Comparison of ENCODE assay signal across 17 mouse cellular contexts in the genomic region with DNA sequence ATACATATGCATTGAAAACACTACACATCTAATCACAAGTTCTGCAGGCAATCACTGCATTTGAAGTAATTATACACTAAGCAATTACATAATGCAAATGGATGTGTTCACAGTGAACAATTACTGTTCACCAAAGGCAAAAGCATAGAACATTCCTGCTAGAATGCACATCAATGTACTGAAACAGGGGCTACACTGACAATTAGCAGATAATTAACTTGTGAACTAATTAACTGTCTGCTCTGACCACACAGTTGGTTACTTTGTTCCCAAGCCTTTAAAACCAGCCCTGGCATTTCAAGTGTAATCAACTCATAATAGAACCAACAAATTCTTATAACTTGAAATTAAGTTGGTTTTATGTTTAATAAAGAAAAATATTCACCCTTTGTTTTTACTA.
"Had no signal": no experiment of that assay in that cellular context is flagged by ENCODE, and none has a peak within 500 bp of the region (broad histone marks: within the 10 kb centered on the region; RNA-seq: fewer than 3 reads in every experiment).

No protein-coding gene starts in this region.

- DNase-seq: left cerebral cortex, postnatal 4 days; liver; liver, embryonic 13.5 days; liver, postnatal 0 days; lung, adult 18-20 months; lung, adult 2 months; lung, embryonic 14.5 days; lung, postnatal 10 days; lung, postnatal 14 days; lung, postnatal 36 days; lung, postnatal 4 days; midbrain, embryonic 14.5 days had no signal

- ATAC-seq: liver, embryonic 12.5 days; liver, postnatal 0 days; lung, postnatal 0 days; midbrain, embryonic 13.5 days; midbrain, embryonic 15.5 days; midbrain, embryonic 16.5 days had no signal
